Mouse (Mus musculus): Measurements from ENCODE around the gene Sf3b3.
A peak's percentile ranks its signal among the peaks of the same experiment; 100 is the strongest.
"Not testable (repeated sequence)": the region's sequence is repeated elsewhere in the genome, so short reads cannot be mapped to it uniquely, and the experiment has no call there.

The Sf3b3 gene

GRCm38 (mm10) chr8:110846405-110847170, at the start of gene Sf3b3, which contains the start of gene Cog4:
TSS of gene Sf3b3 (minus strand) at chr8:110846787.
TSS of gene Cog4 (plus strand) at chr8:110846600.
- DNase-seq (ENCODE audit: low read depth, low spot score), result peak; percentile 94

- no peak for DNase-seq (ENCODE audit: low read depth, low spot score)
Observed at GRCm38 (mm10) chr8:110895812-110896211, 49.2 kb upstream of the Sf3b3 start.

- DNase-seq (ENCODE audit: low read depth, low spot score), result no peak
Observed at GRCm38 (mm10) chr8:110895254-110895653, 48.7 kb upstream of the Sf3b3 start.

- no peak for DNase-seq (ENCODE audit: low read depth, low spot score)
Observed at GRCm38 (mm10) chr8:110894851-110895250, 48.3 kb upstream of the Sf3b3 start.

- no peak for DNase-seq (ENCODE audit: low read depth, low spot score)
Observed at GRCm38 (mm10) chr8:110892913-110893312, 46.3 kb upstream of the Sf3b3 start.

- no peak for DNase-seq (ENCODE audit: low read depth, low spot score)
Observed at GRCm38 (mm10) chr8:110892040-110892439, 45.5 kb upstream of the Sf3b3 start.

- no peak for DNase-seq (ENCODE audit: low read depth, low spot score)
Observed at GRCm38 (mm10) chr8:110889904-110890470, 43.4 kb upstream of the Sf3b3 start.

- no peak for DNase-seq (ENCODE audit: low read depth, low spot score)
Observed at GRCm38 (mm10) chr8:110888860-110889259, 42.3 kb upstream of the Sf3b3 start.

GRCm38 (mm10) chr8:110888441-110888840, 41.9 kb upstream of the Sf3b3 start:
- DNase-seq (ENCODE audit: low read depth, low spot score), result no peak

- DNase-seq (ENCODE audit: low read depth, low spot score), result no peak
Observed at GRCm38 (mm10) chr8:110887551-110887950, 41.0 kb upstream of the Sf3b3 start.

GRCm38 (mm10) chr8:110886634-110887033, 40.0 kb upstream of the Sf3b3 start:
- DNase-seq (ENCODE audit: low read depth, low spot score), result no peak

- DNase-seq (ENCODE audit: low read depth, low spot score), result no peak
Observed at GRCm38 (mm10) chr8:110883824-110884223, 37.2 kb upstream of the Sf3b3 start.

- DNase-seq (ENCODE audit: low read depth, low spot score), result no peak
Observed at GRCm38 (mm10) chr8:110881741-110882310, 35.2 kb upstream of the Sf3b3 start.

GRCm38 (mm10) chr8:110877862-110878261, 31.3 kb upstream of the Sf3b3 start:
- DNase-seq (ENCODE audit: low read depth, low spot score), result no peak

- no peak for DNase-seq (ENCODE audit: low read depth, low spot score)
Observed at GRCm38 (mm10) chr8:110870501-110870900, 23.9 kb upstream of the Sf3b3 start.

- DNase-seq (ENCODE audit: low read depth, low spot score), result not testable (repeated sequence)
Observed at GRCm38 (mm10) chr8:110861347-110862025, 14.9 kb upstream of the Sf3b3 start.

GRCm38 (mm10) chr8:110859651-110860501, 13.3 kb upstream of the Sf3b3 start:
- peak; percentile 78 for DNase-seq (ENCODE audit: low read depth, low spot score)

GRCm38 (mm10) chr8:110856760-110857461, 10.3 kb upstream of the Sf3b3 start:
- DNase-seq (ENCODE audit: low read depth, low spot score), result peak; percentile 53

- not testable (repeated sequence) for DNase-seq (ENCODE audit: low read depth, low spot score)
Observed at GRCm38 (mm10) chr8:110856073-110856472, 9.5 kb upstream of the Sf3b3 start.

- DNase-seq (ENCODE audit: low read depth, low spot score), result no peak
Observed at GRCm38 (mm10) chr8:110851186-110851585, 4.6 kb upstream of the Sf3b3 start.
